Mouse (Mus musculus): ENCODE results near the gene Cdh16. TPM values are rescaled to one million over a fixed set of nuclear protein-coding genes. Genes with fewer than 3 reads are reported as not detected.

Cdh16 gene
- polyA plus RNA-seq, 1 experiment, result 0.29 TPM

- no peak overlapping the region for H3ac ChIP-seq (ENCODE audit: control insufficient read depth, insufficient read length)
- H3K79me2 ChIP-seq (ENCODE audit: control insufficient read depth, insufficient read depth), result no peaks in the 10 kb centered on the region
- H3K27me3 ChIP-seq (ENCODE audit: control insufficient read depth, insufficient read depth, insufficient read length), result peaks cover 14% of the 10 kb centered on the region
- TF ChIP-seq POLR2AphosphoS2 (IDR thresholded peaks at IDR 0.05; ENCODE audit: insufficient read length, low read depth), result no peak
- TF ChIP-seq REST (IDR thresholded peaks at IDR 0.05; ENCODE audit: insufficient read depth, insufficient read length), result no peak
- TF ChIP-seq MYOD1 (IDR thresholded peaks at IDR 0.05; ENCODE audit: control insufficient read depth in 1 of 3, insufficient read length in 2 of 3, low read depth in 2 of 3), result no peak
- no peak for TF ChIP-seq MYOG (IDR thresholded peaks at IDR 0.05; ENCODE audit: control insufficient read depth in 1 of 3, insufficient read depth in 1 of 3, insufficient read length in 2 of 3, low read depth in 2 of 3)
- no peak for TF ChIP-seq E2F4 (IDR thresholded peaks at IDR 0.05; ENCODE audit: insufficient read depth)
- no peaks in the 10 kb centered on the region for H3K36me3 ChIP-seq (ENCODE audit: control insufficient read depth, insufficient read depth)
- no peak overlapping the region for H3K4me2 ChIP-seq (ENCODE audit: low read depth)
- no peak overlapping the region for H3K4me3 ChIP-seq
These were observed 11.1 kb downstream of the Cdh16 start for GRCm38 (mm10) chr8:104613119-104613518.

- Histone ChIP-seq H3K4me2 (ENCODE audit: low read depth) (no peak overlapping the region), H3K36me3 (ENCODE audit: control insufficient read depth, insufficient read depth) (no peaks in the 10 kb centered on the region), H3K27me3 (ENCODE audit: control insufficient read depth, insufficient read depth, insufficient read length) (peaks cover 8% of the 10 kb centered on the region), H3K79me2 (ENCODE audit: control insufficient read depth, insufficient read depth) (no peaks in the 10 kb centered on the region), H3ac (ENCODE audit: control insufficient read depth, insufficient read length) (no peak overlapping the region), H3K4me3 (no peak overlapping the region)
- no peak for TF ChIP-seq TCF12 (IDR thresholded peaks at IDR 0.05; ENCODE audit: insufficient read depth, poor library complexity, severe bottlenecking)
- no peak for TF ChIP-seq MYOD1 (IDR thresholded peaks at IDR 0.05; ENCODE audit: control insufficient read depth in 1 of 3, insufficient read length in 2 of 3, low read depth in 2 of 3)
These were observed 12.6 kb downstream of the Cdh16 start for GRCm38 (mm10) chr8:104611613-104612012.

DNA sequence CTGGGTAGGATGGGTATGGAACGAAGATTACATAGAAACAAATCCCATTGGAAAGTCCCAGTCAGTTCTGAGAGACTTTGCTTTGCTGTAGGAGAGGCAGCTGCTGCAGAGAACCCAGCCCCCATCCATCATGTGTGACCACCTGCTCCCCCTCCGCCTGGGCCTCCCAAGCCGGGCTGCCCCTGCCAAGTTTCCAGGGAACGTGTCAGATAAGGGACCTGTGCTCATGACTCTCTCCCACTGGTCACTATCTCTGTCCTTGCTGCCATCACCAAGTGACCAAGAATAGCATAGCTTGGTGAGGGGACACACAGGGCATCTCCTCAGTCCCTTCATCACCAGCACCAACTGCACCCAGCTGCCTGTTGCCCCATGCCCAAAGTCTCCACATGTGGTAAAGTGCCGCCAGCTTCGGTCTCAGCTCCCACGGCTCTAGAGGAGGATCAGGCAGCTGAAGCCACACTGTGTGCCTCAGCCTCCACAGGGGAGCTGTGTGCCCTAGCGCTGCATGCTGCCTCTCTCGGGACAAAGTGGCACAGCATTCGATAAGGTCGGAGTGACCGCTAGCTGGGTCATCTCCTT lies 13.9 kb downstream of the Cdh16 start:
- Histone ChIP-seq H3K27me3 (ENCODE audit: control insufficient read depth, insufficient read depth, insufficient read length) (no peaks in the 10 kb centered on the region), H3K4me2 (ENCODE audit: low read depth) (peak overlapping the region; percentile 46), H3ac (ENCODE audit: control insufficient read depth, insufficient read length) (no peak overlapping the region), H3K4me3 (no peak overlapping the region), H3K36me3 (ENCODE audit: control insufficient read depth, insufficient read depth) (no peaks in the 10 kb centered on the region), H3K79me2 (ENCODE audit: control insufficient read depth, insufficient read depth) (no peaks in the 10 kb centered on the region)
- no peak for TF ChIP-seq E2F4 (IDR thresholded peaks at IDR 0.05; ENCODE audit: insufficient read depth)
- peak in 2 of 3 experiments; percentile 63 to 83 for TF ChIP-seq MYOD1 (IDR thresholded peaks at IDR 0.05; ENCODE audit: control insufficient read depth in 1 of 3, insufficient read length in 2 of 3, low read depth in 2 of 3)
- TF ChIP-seq MYOG (IDR thresholded peaks at IDR 0.05; ENCODE audit: control insufficient read depth in 1 of 3, insufficient read depth in 1 of 3, insufficient read length in 2 of 3, low read depth in 2 of 3), result peak; percentile 70 to 86 (median 78)
- no peak for TF ChIP-seq MAX (IDR thresholded peaks at IDR 0.05; ENCODE audit: low read depth)
- TF ChIP-seq SRF (IDR thresholded peaks at IDR 0.05; ENCODE audit: control insufficient read depth, insufficient read length, low read depth), result no peak
- peak; percentile 24 for TF ChIP-seq TCF12 (IDR thresholded peaks at IDR 0.05; ENCODE audit: insufficient read depth, poor library complexity, severe bottlenecking)

DNA sequence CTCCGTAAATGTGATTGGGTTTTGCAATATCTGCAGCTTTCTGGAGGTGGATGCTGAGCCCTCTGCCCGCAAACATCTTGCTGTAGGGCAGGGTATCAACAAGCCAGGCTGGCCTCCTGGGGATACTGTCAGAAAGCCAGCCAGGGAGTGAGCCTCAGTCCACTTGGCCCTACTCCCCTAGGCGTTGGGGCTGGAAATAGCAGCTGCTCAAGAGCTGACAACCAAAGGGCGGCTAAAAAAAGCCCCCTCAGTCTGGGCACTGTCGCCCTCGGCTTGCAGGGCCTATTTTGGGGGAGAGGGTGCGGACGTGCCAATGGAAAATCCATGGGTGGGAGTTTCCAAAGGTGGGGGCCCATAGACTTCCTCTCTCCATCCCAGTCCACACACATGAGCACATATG lies 15.0 kb downstream of the Cdh16 start:
- H3K4me2 ChIP-seq (ENCODE audit: low read depth), result no peak overlapping the region
- H3K27me3 ChIP-seq (ENCODE audit: control insufficient read depth, insufficient read depth, insufficient read length), result no peaks in the 10 kb centered on the region
- no peak overlapping the region for H3ac ChIP-seq (ENCODE audit: control insufficient read depth, insufficient read length)
- TF ChIP-seq POLR2AphosphoS2 (IDR thresholded peaks at IDR 0.05; ENCODE audit: insufficient read length, low read depth) (no peak), MYOG (IDR thresholded peaks at IDR 0.05; ENCODE audit: control insufficient read depth in 1 of 3, insufficient read depth in 1 of 3, insufficient read length in 2 of 3, low read depth in 2 of 3) (peak in 2 of 3 experiments; percentile 56 to 66), MYOD1 (IDR thresholded peaks at IDR 0.05; ENCODE audit: control insufficient read depth in 1 of 3, insufficient read length in 2 of 3, low read depth in 2 of 3) (peak in 1 of 3 experiments; percentile 58)
- no peak overlapping the region for H3K4me3 ChIP-seq
- H3K79me2 ChIP-seq (ENCODE audit: control insufficient read depth, insufficient read depth), result no peaks in the 10 kb centered on the region
- H3K36me3 ChIP-seq (ENCODE audit: control insufficient read depth, insufficient read depth), result no peaks in the 10 kb centered on the region

DNA sequence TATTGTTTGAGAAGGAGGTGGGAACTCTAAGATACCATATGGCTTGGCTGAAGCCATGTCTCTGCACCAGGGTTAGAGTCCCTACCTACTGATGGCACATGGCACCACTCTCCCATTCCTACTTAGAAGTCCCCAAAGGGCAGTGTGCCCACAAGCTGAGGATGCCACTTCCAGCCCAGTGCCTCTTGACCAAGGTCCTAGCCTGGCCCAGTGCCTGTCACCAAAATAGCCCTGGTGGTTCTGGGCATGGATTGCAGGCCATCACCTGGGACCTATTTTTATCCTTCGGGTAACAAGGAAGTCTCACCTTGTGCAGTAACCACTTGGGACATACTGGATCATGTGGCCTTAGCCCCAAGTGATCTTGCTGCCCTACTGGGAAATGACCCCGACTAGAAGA lies 16.3 kb downstream of the Cdh16 start:
- TF ChIP-seq MYOD1 (IDR thresholded peaks at IDR 0.05; ENCODE audit: control insufficient read depth in 1 of 3, insufficient read length in 2 of 3, low read depth in 2 of 3), result peak in 1 of 3 experiments; percentile 11
- no peak for TF ChIP-seq CEBPB (IDR thresholded peaks at IDR 0.05; ENCODE audit: insufficient read depth, poor library complexity, severe bottlenecking)
- H3K79me2 ChIP-seq (ENCODE audit: control insufficient read depth, insufficient read depth), result no peaks in the 10 kb centered on the region
- H3K27me3 ChIP-seq (ENCODE audit: control insufficient read depth, insufficient read depth, insufficient read length), result no peaks in the 10 kb centered on the region

GRCm38 (mm10) chr8:104606329-104606728 lies 17.9 kb downstream of the Cdh16 start:
- Histone ChIP-seq H3K4me2 (ENCODE audit: low read depth) (peak overlapping the region; percentile 24), H3ac (ENCODE audit: control insufficient read depth, insufficient read length) (no peak overlapping the region)

More for the DNA sequence above, 16.3 kb downstream of the Cdh16 start:
- Histone ChIP-seq H3K4me3 (no peak overlapping the region), H3K36me3 (ENCODE audit: control insufficient read depth, insufficient read depth) (no peaks in the 10 kb centered on the region), H3K4me2 (ENCODE audit: low read depth) (no peak overlapping the region), H3ac (ENCODE audit: control insufficient read depth, insufficient read length) (no peak overlapping the region)

More at GRCm38 (mm10) chr8:104606329-104606728, 17.9 kb downstream of the Cdh16 start:
- Histone ChIP-seq H3K27me3 (ENCODE audit: control insufficient read depth, insufficient read depth, insufficient read length) (no peaks in the 10 kb centered on the region), H3K36me3 (ENCODE audit: control insufficient read depth, insufficient read depth) (no peaks in the 10 kb centered on the region), H3K4me3 (no peak overlapping the region), H3K79me2 (ENCODE audit: control insufficient read depth, insufficient read depth) (no peaks in the 10 kb centered on the region)
- no peak for TF ChIP-seq USF1 (IDR thresholded peaks at IDR 0.05; ENCODE audit: low read depth)
- TF ChIP-seq MYOD1 (IDR thresholded peaks at IDR 0.05; ENCODE audit: control insufficient read depth in 1 of 3, insufficient read length in 2 of 3, low read depth in 2 of 3), result peak in 2 of 3 experiments; percentile 31 to 52
